Mouse (Mus musculus): ENCODE results near the gene Tmem258. TPM values are rescaled to one million over a fixed set of nuclear protein-coding genes. Genes with fewer than 3 reads are reported as not detected.

The Tmem258 gene
- total RNA-seq, 1 experiment from 2014 or later, result 171 TPM

- ATAC-seq (replicated peaks; ENCODE audit: low read depth, poor library complexity, severe bottlenecking), result peak; percentile 46; the same call in 1 of the 2 replicates
Measured at GRCm38 (mm10) chr19:10219108-10219507, 15.3 kb downstream of the Tmem258 start.

GRCm38 (mm10) chr19:10219593-10219992 lies 15.8 kb downstream of the Tmem258 start:
- ATAC-seq (replicated peaks; ENCODE audit: low read depth, poor library complexity, severe bottlenecking), result no peak

DNA sequence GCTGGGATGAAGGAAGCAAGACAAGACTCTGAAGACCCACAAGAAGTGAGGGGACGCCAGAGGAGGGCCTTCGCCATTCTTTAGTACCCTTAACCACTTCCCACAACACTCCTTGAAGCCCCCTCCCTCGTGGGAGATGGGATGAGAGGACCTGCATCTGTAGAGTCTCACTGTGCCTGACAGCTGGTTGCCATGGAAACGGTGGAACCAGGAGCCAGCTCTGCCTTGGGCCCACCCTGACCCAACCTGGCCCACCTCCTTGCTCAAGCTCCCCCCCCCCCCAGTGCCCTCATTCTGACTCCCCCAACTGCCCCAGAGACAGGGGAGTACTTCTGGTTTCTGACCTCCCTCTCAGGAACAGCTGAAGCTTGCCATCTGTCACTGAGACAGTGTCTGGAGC lies 17.8 kb downstream of the Tmem258 start:
- no peak for ATAC-seq (replicated peaks; ENCODE audit: low read depth, poor library complexity, severe bottlenecking)

GRCm38 (mm10) chr19:10222656-10223055 lies 18.8 kb downstream of the Tmem258 start:
- no peak for ATAC-seq (replicated peaks; ENCODE audit: low read depth, poor library complexity, severe bottlenecking)

- ATAC-seq (replicated peaks; ENCODE audit: low read depth, poor library complexity, severe bottlenecking), result no peak
Measured at GRCm38 (mm10) chr19:10223561-10223960, 19.7 kb downstream of the Tmem258 start.

- no peak for ATAC-seq (replicated peaks; ENCODE audit: low read depth, poor library complexity, severe bottlenecking)
Measured at GRCm38 (mm10) chr19:10224637-10225453, 21.0 kb downstream of the Tmem258 start.

- ATAC-seq (replicated peaks; ENCODE audit: low read depth, poor library complexity, severe bottlenecking), result no peak
Measured at GRCm38 (mm10) chr19:10225767-10226166, 22.0 kb downstream of the Tmem258 start.

DNA sequence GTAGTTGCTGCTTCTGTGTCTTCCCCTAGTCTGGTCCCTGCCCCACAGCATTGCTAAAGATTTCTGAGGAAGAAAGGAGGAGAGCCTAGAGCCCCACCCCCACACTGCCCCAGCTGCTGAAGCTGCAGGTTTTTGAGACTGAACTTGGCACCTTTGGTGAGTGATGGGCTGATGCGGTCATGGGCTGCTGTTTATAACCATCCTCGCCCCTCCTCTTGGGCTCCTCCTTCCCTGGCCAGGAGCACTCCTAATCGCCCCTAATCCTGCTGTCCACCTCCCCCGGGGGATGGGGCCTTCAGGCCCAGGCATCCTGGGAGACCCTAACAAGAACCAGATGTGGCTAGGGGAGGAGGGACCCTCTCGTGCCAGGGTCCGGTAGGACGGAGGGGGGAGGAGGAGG lies 27.2 kb downstream of the Tmem258 start:
- ATAC-seq (replicated peaks; ENCODE audit: low read depth, poor library complexity, severe bottlenecking), result no peak

GRCm38 (mm10) chr19:10231871-10232270 lies 28.1 kb downstream of the Tmem258 start:
- no peak for ATAC-seq (replicated peaks; ENCODE audit: low read depth, poor library complexity, severe bottlenecking)

DNA sequence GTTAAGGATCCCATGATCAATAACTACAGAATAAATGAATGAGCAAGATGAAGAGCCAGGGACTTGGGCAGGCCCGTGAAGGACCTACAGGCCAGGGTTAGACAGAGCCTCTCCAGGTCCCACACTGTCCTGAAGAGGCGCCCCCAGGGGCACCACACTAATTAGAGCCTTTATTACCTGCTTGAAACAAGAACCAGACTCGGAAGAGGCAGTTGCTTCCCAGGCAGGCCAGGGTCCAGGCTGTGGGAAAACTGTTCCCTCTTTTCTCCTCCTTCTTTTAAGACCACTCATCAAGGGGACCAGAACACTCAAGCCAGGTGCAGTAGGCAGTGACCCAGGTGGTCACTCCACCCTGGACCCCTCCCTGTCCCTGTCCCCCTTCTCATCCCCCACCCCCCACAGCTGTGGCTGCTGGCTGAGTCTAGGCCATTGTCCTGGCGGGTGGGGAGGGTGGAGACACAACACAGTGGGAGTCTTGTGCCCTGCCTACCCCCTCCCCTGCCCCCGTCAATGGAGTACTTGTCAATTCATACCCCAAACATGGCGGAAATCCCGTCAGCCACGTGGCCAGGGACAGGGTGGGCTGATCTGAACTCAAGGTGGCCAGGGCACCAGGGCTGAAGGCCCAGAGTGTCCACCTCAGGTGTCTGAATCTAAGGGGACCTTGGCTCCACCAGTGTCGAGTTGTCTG lies 28.7 kb downstream of the Tmem258 start:
- ATAC-seq (replicated peaks; ENCODE audit: low read depth, poor library complexity, severe bottlenecking), result no peak

DNA sequence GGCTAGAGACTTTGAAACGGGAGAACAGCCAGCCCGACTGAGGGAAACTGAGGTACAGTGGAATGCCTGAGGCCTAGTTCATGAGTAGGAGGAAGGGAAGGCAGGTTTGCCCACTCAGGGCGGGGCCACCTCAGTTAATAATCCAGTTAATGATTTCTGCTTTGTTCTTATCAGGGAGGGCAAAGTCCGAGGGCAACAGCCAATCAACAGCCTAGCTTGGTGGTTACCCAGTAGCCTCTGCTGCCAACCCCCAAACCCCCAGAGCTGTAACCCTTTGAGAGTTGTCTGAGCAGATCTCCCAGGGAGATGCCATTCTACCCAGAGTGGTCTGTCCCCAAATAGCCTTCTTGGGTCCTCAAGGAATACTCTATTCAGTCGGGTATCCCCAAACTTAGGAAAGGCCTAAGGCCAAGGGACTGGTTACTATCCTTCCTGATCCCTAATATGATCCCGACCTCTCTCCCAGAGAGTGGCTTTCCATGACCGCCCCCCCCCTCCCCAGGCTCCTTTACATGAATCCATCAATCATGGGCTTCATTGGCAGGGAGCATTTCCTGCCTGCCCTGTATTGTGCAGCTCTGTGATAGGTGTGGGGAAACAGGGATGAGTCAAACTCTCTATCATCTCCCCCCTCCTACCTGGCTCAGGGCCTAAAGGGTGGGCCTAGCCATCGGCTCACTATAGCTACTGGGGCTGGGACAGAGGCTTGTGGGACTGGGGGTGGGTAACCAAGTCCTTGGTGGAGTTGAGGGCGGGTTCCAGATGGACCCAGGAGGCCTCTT lies 32.2 kb downstream of the Tmem258 start:
- no peak for ATAC-seq (replicated peaks; ENCODE audit: low read depth, poor library complexity, severe bottlenecking)

DNA sequence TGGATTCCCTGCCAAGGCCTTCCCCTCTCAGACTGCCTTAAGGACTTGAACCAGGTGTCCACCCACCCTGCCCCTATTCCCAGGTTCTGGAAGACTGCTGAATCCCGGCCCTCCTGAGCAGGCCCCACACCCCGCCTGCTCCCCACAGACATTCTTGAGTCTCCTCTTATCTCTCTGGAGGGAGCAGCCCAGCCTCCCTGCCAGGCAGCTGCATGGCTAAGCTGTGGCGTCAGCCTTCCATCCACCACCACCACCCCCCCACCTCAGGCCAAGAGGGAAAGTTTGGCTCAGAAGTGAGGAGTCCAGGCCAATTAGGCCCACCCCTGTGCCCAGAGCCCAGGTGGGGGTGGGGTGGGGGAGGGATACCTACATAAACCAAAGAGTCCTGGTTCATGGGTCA lies 34.7 kb downstream of the Tmem258 start:
- no peak for ATAC-seq (replicated peaks; ENCODE audit: low read depth, poor library complexity, severe bottlenecking)

GRCm38 (mm10) chr19:10239419-10239818 lies 35.6 kb downstream of the Tmem258 start:
- ATAC-seq (replicated peaks; ENCODE audit: low read depth, poor library complexity, severe bottlenecking), result no peak

DNA sequence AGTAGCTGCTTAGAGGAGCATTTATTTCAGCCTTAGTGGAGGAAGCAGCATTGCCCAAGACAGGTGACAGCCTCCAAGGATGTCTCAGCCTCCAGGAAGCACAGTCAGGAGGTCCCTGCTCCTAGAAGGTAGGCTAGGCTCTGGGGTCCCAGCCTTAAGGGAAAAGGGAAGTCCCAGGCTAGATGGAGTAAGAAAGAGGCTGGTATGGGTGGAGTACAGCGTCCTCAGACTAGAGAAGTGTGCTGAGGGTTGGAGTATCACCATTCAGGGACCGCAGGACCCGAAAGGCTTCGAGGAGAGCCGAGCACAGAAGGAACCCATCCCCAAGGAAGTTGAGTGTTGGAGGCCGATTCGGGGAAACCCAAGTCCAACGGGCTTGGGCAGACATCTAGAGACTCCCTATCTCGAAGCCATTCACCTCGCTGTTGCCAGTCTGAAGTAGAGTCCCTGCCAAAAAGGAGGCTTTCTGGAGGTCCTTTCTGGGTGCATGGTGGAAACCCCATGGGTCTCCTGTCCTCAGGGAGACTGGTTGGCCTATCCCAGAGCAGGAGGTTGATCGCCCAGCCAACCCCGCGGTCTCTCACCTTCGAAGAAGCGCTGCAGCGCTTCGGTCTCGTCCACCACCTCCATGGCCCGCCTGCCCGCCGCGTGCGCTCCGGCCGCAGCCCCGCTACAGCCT lies 36.3 kb downstream of the Tmem258 start:
- ATAC-seq (replicated peaks; ENCODE audit: low read depth, poor library complexity, severe bottlenecking), result 0 out of 2 replicates have a peak, but pooled peaks have one; percentile 27

DNA sequence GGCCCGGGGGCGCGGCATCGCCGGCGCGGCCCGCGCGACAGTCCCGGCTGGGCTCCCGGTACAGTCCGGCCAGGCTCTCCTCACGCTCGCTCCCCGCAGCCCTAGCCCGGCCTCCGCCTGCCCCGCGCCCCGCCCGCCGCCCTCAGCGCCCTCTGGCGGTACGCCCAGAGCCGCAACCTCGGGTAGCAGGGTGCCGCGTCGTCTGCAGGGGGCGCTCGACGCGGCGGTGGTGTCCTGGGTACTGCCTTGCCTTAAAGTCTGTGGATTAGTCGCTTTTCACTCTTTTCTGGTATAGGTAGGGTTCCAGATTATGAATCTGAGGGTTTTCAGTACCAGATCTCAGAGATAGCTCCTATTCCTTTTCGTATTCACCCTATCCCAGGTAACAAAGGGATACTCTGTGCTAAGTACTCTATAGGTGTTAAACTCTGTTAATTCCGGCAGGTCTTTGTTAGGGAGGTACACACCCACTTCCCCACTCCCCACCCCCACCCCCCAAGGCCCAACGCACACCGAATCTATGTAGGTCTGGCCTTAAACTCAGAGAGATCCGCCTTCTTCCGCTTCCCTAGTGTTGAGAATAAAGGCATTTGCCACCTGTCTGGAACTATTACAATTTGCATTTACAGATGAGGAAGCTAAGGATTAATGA lies 37.0 kb downstream of the Tmem258 start, which contains the start of gene Myrf:
Gene Myrf (minus strand): TSS at position 95 of the 652 bp plus-strand sequence.
- peak; percentile 80 for ATAC-seq (replicated peaks; ENCODE audit: low read depth, poor library complexity, severe bottlenecking)

DNA sequence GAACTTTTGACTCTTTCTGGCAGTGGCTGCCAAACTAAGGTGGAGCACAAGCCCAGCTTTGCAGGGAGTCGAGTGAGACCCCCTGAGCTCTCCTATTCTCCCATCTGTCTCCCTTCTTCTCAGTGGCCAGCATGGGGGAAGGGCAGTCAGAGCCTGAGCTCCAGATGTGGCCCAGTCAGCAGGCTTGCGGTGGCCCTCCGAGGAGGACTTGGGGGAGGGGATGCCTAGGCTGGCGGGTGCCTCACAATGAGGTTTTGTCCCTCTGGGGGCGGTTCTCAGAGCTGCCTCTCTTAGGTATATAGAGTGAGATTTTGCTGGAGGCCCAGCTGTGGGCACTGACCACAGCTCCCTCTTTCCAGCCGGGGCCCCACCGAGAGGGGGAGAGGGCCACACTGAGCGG lies 39.1 kb downstream of the Tmem258 start:
- no peak for ATAC-seq (replicated peaks; ENCODE audit: low read depth, poor library complexity, severe bottlenecking)

- ATAC-seq (replicated peaks; ENCODE audit: low read depth, poor library complexity, severe bottlenecking), result peak; percentile 46
Measured at GRCm38 (mm10) chr19:10244183-10244582, 40.4 kb downstream of the Tmem258 start.

- ATAC-seq (replicated peaks; ENCODE audit: low read depth, poor library complexity, severe bottlenecking), result no peak
Measured at GRCm38 (mm10) chr19:10247165-10247564, 43.4 kb downstream of the Tmem258 start.

DNA sequence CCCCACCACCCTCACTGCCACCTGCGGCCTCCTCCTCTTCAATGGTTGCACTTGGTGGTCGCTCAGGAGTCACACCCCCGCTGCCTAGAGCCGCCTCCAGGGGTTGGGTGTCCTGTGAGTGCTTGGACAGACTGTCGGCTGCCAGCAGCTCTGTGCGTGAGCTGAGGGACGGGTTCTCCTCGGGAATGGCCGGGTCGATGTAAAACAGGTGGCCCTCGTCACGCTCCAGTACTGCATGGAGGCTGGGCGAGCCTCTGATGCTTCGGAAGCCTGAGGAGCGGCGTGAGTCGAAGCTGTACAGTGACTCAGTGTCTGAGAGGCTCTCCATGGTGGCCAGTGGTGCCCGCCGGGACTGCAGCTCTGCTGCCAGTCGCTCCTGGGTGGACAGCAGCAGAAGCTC lies 44.3 kb downstream of the Tmem258 start:
- no peak for ATAC-seq (replicated peaks; ENCODE audit: low read depth, poor library complexity, severe bottlenecking)
